Mouse (Mus musculus) E14TG2a.4 (cell line): Measurements from ENCODE around the gene Tnfrsf14.

Source experiments
- CTCF ChIP-seq: conservative IDR thresholded peaks from 2 replicates; pipeline ENCODE4 v1.5.1; 2014; ENCODE audit warnings: low read length
- NANOG ChIP-seq: IDR thresholded peaks from 2 replicates; pipeline ENCODE4 v1.6.1; 2014; ENCODE audit warnings: borderline replicate concordance, low read length, mixed read lengths
- POU5F1 ChIP-seq: IDR thresholded peaks from 2 replicates; pipeline ENCODE4 v1.6.1; 2014; ENCODE audit warnings: low read length, borderline replicate concordance

- no peak for TF ChIP-seq CTCF
- TF ChIP-seq NANOG = no peak
- TF ChIP-seq POU5F1 = no peak
Measured at GRCm38 (mm10) chr4:154962683-154963082, 34.3 kb upstream of the Tnfrsf14 start.
